Mouse (Mus musculus): ENCODE results near the gene Tgoln1. TPM values are rescaled to one million over a fixed set of nuclear protein-coding genes. Genes with fewer than 3 reads are reported as not detected.

Tgoln1 gene
- 10 to 100 TPM; 87.7 to 91.5 TPM for total RNA-seq (2021)

GRCm38 (mm10) chr6:72616643-72617288 is at the start of gene Tgoln1:
Tgoln1 (minus strand) TSS chr6:72617000.
- intact Hi-C loops (cut with DNase I), result no loop called here

GRCm38 (mm10) chr6:72664290-72664689 is 47.5 kb upstream of the Tgoln1 start:
- intact Hi-C loops (cut with DNase I), result no loop called here
- no peak for DNase-seq (ENCODE audit: low spot score in 2 of 2)

More at GRCm38 (mm10) chr6:72616643-72617288, at the start of gene Tgoln1:
- peak; percentile 92 to 96 for DNase-seq (ENCODE audit: low spot score in 2 of 2)

- intact Hi-C loops (cut with DNase I), result no loop called here
- no peak for DNase-seq (ENCODE audit: low spot score in 2 of 2)
Measured at GRCm38 (mm10) chr6:72663000-72663399, 46.2 kb upstream of the Tgoln1 start.

- intact Hi-C loops (cut with DNase I), result no loop called here
- no peak for DNase-seq (ENCODE audit: low spot score in 2 of 2)
Measured at GRCm38 (mm10) chr6:72660391-72660720, 43.6 kb upstream of the Tgoln1 start.

GRCm38 (mm10) chr6:72659717-72660390 is 43.1 kb upstream of the Tgoln1 start:
- intact Hi-C loops (cut with DNase I), result no loop called here
- DNase-seq (ENCODE audit: low spot score in 2 of 2), result peak in 1 of 2 experiments; percentile 58

GRCm38 (mm10) chr6:72658006-72658405 is 41.2 kb upstream of the Tgoln1 start:
- intact Hi-C loops (cut with DNase I), result no loop called here

GRCm38 (mm10) chr6:72656053-72656442 is 39.2 kb upstream of the Tgoln1 start:
- no peak for DNase-seq (ENCODE audit: low spot score in 2 of 2)
- intact Hi-C loops (cut with DNase I), result no loop called here

More at GRCm38 (mm10) chr6:72658006-72658405, 41.2 kb upstream of the Tgoln1 start:
- no peak for DNase-seq (ENCODE audit: low spot score in 2 of 2)

GRCm38 (mm10) chr6:72655309-72656052 is 38.7 kb upstream of the Tgoln1 start:
- intact Hi-C loops (cut with DNase I), result no loop called here
- peak in 1 of 2 experiments; percentile 36 for DNase-seq (ENCODE audit: low spot score in 2 of 2)

- intact Hi-C loops (cut with DNase I), result no loop called here
- no peak for DNase-seq (ENCODE audit: low spot score in 2 of 2)
Measured at GRCm38 (mm10) chr6:72654355-72654754, 37.6 kb upstream of the Tgoln1 start.

GRCm38 (mm10) chr6:72653419-72653818 is 36.6 kb upstream of the Tgoln1 start:
- intact Hi-C loops (cut with DNase I), result no loop called here
- no peak for DNase-seq (ENCODE audit: low spot score in 2 of 2)

- DNase-seq (ENCODE audit: low spot score in 2 of 2), result peak; percentile 60 to 95
- intact Hi-C loops (cut with DNase I), result no loop called here
Measured at GRCm38 (mm10) chr6:72650338-72650851, 33.6 kb upstream of the Tgoln1 start.

- intact Hi-C loops (cut with DNase I), result no loop called here
Measured at GRCm38 (mm10) chr6:72648002-72648595, 31.3 kb upstream of the Tgoln1 start.

GRCm38 (mm10) chr6:72647383-72647820 is 30.6 kb upstream of the Tgoln1 start:
- DNase-seq (ENCODE audit: low spot score in 2 of 2), result peak; percentile 78 to 81
- intact Hi-C loops (cut with DNase I), result loop anchor here (1.0 kb wide), 1 partner anchor 142 kb away; the partner anchor contains the start of gene Tcf7l1

More at GRCm38 (mm10) chr6:72648002-72648595, 31.3 kb upstream of the Tgoln1 start:
- DNase-seq (ENCODE audit: low spot score in 2 of 2), result no peak

- DNase-seq (ENCODE audit: low spot score in 2 of 2), result no peak
- intact Hi-C loops (cut with DNase I), result no loop called here
Measured at GRCm38 (mm10) chr6:72645364-72645763, 28.6 kb upstream of the Tgoln1 start.

- DNase-seq (ENCODE audit: low spot score in 2 of 2), result no peak
- intact Hi-C loops (cut with DNase I), result no loop called here
Measured at GRCm38 (mm10) chr6:72644576-72644975, 27.8 kb upstream of the Tgoln1 start.

- intact Hi-C loops (cut with DNase I), result no loop called here
- DNase-seq (ENCODE audit: low spot score in 2 of 2), result no peak
Measured at GRCm38 (mm10) chr6:72641218-72641954, 24.6 kb upstream of the Tgoln1 start.

GRCm38 (mm10) chr6:72636940-72637339 is 20.1 kb upstream of the Tgoln1 start:
- intact Hi-C loops (cut with DNase I), result loop anchor here (1.0 to 5.0 kb wide), 4 partner anchors 30 to 590 kb away; partner anchors contain the start of gene Tcf7l1
- DNase-seq (ENCODE audit: low spot score in 2 of 2), result no peak

GRCm38 (mm10) chr6:72635760-72636431 is 19.1 kb upstream of the Tgoln1 start:
- peak; percentile 66 to 76 for DNase-seq (ENCODE audit: low spot score in 2 of 2)
- intact Hi-C loops (cut with DNase I), result loop anchor here (1.0 to 5.0 kb wide), 4 partner anchors 31 to 591 kb away; partner anchors contain the start of gene Tcf7l1

Data from left cerebral cortex, postnatal 25 days (tissue).